Comparison of ENCODE assay signal across 14 mouse cellular contexts in genomic region chr12:86692471-86693356, GRCm38 (mm10). TPM values are rescaled to one million over a fixed set of nuclear protein-coding genes. Genes with fewer than 3 reads are reported as not detected.
DNase-seq lines count a peak whose midpoint lies in the region; ATAC-seq and TF ChIP-seq lines count a peak whose summit lies in the region.
"Had no signal": no experiment of that assay in that cellular context is flagged by ENCODE, and none has a peak within 500 bp of the region (broad histone marks: within the 10 kb centered on the region; RNA-seq: fewer than 3 reads in every experiment).

No protein-coding gene starts in this region.

- no peaks in the 10 kb centered on the region for H3K9me3 ChIP-seq in heart, embryonic 15.5 days (replicated peaks)
- H3K9me3 ChIP-seq: G1E had no signal

- 39% methylated on average over 5 of the region's 5 CpGs for WGBS in heart, embryonic 15.5 days

- no peak for TF ChIP-seq CTCF in layer of hippocampus, adult 2 months (conservative IDR thresholded peaks at IDR 0.05)

- H3K4me1 ChIP-seq in heart, embryonic 15.5 days (replicated peaks) = peaks cover 39% of the 10 kb centered on the region

- ATAC-seq in heart, embryonic 15.5 days (replicated peaks; ENCODE audit: insufficient number of reproducible peaks, insufficient read depth, low FRiP score, low read depth) = no peak
- ATAC-seq: intestine, embryonic 16.5 days; liver, postnatal 0 days had no signal

- H3K27ac ChIP-seq in layer of hippocampus, adult 2 months = peak overlapping the region; percentile 70
- peak overlapping the region; percentile 43; the same call in 1 of the 2 replicates for H3K27ac ChIP-seq in heart, embryonic 15.5 days

- no peak overlapping the region for H3K4me3 ChIP-seq in layer of hippocampus, adult 2 months
- H3K4me3 ChIP-seq in heart, embryonic 15.5 days = no peak overlapping the region

- no peak for DNase-seq in layer of hippocampus, adult 2 months (ENCODE audit: low spot score in 2 of 2)
- no peak for DNase-seq in layer of hippocampus, postnatal 36 days
- peak; percentile 69 to 73 for DNase-seq in heart, adult 18-20 months
- DNase-seq in lung, postnatal 10 days = peak; percentile 45
- no peak for DNase-seq in testis, postnatal 10 days (ENCODE audit: low spot score)
- no peak for DNase-seq in layer of hippocampus, adult 18-20 months (ENCODE audit: low spot score in 2 of 2)
- DNase-seq: gastrocnemius, postnatal 25 days; liver, postnatal 0 days had no signal

- no peak overlapping the region for H3K9ac ChIP-seq in heart, embryonic 15.5 days
- H3K9ac ChIP-seq: liver, postnatal 0 days had no signal

- H3K27me3 ChIP-seq in heart, embryonic 15.5 days = no peaks in the 10 kb centered on the region

- H3K4me2 ChIP-seq in heart, embryonic 15.5 days = no peak overlapping the region

- H3K36me3 ChIP-seq in heart, embryonic 15.5 days = no peaks in the 10 kb centered on the region
- H3K36me3 ChIP-seq: G1E had no signal

RNA-seq across cellular contexts. Expression of gene Vash1, which starts 14.2 kb away (rescaled TPM):
- total RNA-seq in layer of hippocampus, adult 2 months (2021) = 10 to 100 TPM; 40.4 to 41.8 TPM
- 10 to 100 TPM; 44.4 to 47.7 TPM for total RNA-seq in layer of hippocampus, postnatal 36 days (2021)
- total RNA-seq in heart, adult 18-20 months (2021) = 10 to 100 TPM in 1 of 2 experiments, 1 to 10 TPM in 1; 9.2 to 18.5 TPM
- 11.0 and 11.9 TPM in 2 replicates for polyA plus RNA-seq in heart, embryonic 15.5 days (2015; fragmentation: Nextera tagmentation; extraction: Ambion mirVana)
- total RNA-seq in layer of hippocampus, adult 18-20 months (2021) = 10 to 100 TPM; 36.8 to 37.8 TPM
- total RNA-seq: G1E had no signal
- polyA plus RNA-seq: G1E had no signal

RNA-seq across cellular contexts. Expression of gene Angel1, which starts 33.5 kb away (rescaled TPM):
- 1 to 10 TPM; 5.6 to 5.8 TPM for total RNA-seq in layer of hippocampus, adult 2 months (2021)
- 1 to 10 TPM; 6.0 to 6.2 TPM for total RNA-seq in layer of hippocampus, postnatal 36 days (2021)
- total RNA-seq in heart, adult 18-20 months (2021) = 1 to 10 TPM; 3.0 to 3.2 TPM
- polyA plus RNA-seq in heart, embryonic 15.5 days (2015; fragmentation: Nextera tagmentation; extraction: Ambion mirVana) = 7.2 and 9.0 TPM in 2 replicates
- 1 to 10 TPM; 5.0 to 5.7 TPM for total RNA-seq in layer of hippocampus, adult 18-20 months (2021)

RNA-seq across cellular contexts. Expression of gene Lrrc74a, which starts 41.5 kb away (rescaled TPM):
- not detected for total RNA-seq in layer of hippocampus, adult 2 months (2021)
- total RNA-seq in layer of hippocampus, postnatal 36 days (2021) = not detected
- not detected for total RNA-seq in heart, adult 18-20 months (2021)
- not detected in 2 replicates for polyA plus RNA-seq in heart, embryonic 15.5 days (2015; fragmentation: Nextera tagmentation; extraction: Ambion mirVana)
- not detected for total RNA-seq in layer of hippocampus, adult 18-20 months (2021)
- total RNA-seq: gastrocnemius, postnatal 25 days; left cerebral cortex, postnatal 36 days had no signal
- polyA plus RNA-seq: activated CD4-positive, CD25-positive, alpha-beta regulatory T cell, adult 4 months; forebrain, embryonic 11.5 days; G1E; intestine, embryonic 16.5 days; liver, postnatal 0 days had no signal

Comparison
In these comparisons a context has a peak if more than half of its experiments do, and no peak if none do; other contexts are left out.
1. DNase-seq: peak in heart, adult 18-20 months (2 of 2) and lung, postnatal 10 days (single experiment); none in layer of hippocampus, adult 2 months (0 of 2), layer of hippocampus, postnatal 36 days (0 of 2), testis, postnatal 10 days (single experiment) and layer of hippocampus, adult 18-20 months (0 of 2).